Mouse (Mus musculus) ES-Bruce4 (cell line): ENCODE data around the gene Axdnd1. TPM values are rescaled to one million over a fixed set of nuclear protein-coding genes. Genes with fewer than 3 reads are reported as not detected.
"Not testable (repeated sequence)": the region's sequence is repeated elsewhere in the genome, so short reads cannot be mapped to it uniquely, and the experiment has no call there.

Source experiments
- H3K27ac ChIP-seq: 2 replicates; pipeline ENCODE4 v1.5.1; 2012; ENCODE audit warnings: low read length, inconsistent platforms; ENCODE audit not compliant: insufficient read depth
- H3K27me3 ChIP-seq: 2 replicates; pipeline ENCODE4 v1.6.1; 2012; ENCODE audit warnings: mild to moderate bottlenecking, low read length, inconsistent platforms; ENCODE audit not compliant: control insufficient read depth, poor library complexity, insufficient read depth, severe bottlenecking
- H3K36me3 ChIP-seq: 2 replicates; pipeline ENCODE4 v1.6.1; 2012; ENCODE audit warnings: inconsistent platforms, mild to moderate bottlenecking, low read length, moderate library complexity; ENCODE audit not compliant: control insufficient read depth, poor library complexity, insufficient read depth, severe bottlenecking
- H3K4me1 ChIP-seq: one replicate; pipeline ENCODE4 v1.8.1; 2011; ENCODE audit warnings: low read length; ENCODE audit not compliant: control insufficient read depth, insufficient read depth
- H3K4me3 ChIP-seq: 2 replicates; pipeline ENCODE4 v1.5.1; 2011; ENCODE audit warnings: low read depth, mild to moderate bottlenecking, low read length
- H3K9ac ChIP-seq: 2 replicates; pipeline ENCODE4 v1.6.1; 2012; ENCODE audit warnings: low read depth, mild to moderate bottlenecking, inconsistent platforms; ENCODE audit not compliant: poor library complexity, severe bottlenecking
- H3K9me3 ChIP-seq: replicated peaks from 2 replicates; pipeline ENCODE4 v1.6.1; 2012; ENCODE audit warnings: mild to moderate bottlenecking, low read length, inconsistent platforms; ENCODE audit not compliant: control insufficient read depth, poor library complexity, insufficient read depth, severe bottlenecking
- CTCF ChIP-seq: IDR thresholded peaks from one replicate; pipeline ENCODE4 v1.8.1; 2011; ENCODE audit warnings: low read depth, low read length
- EP300 ChIP-seq: IDR thresholded peaks from 2 replicates; pipeline ENCODE4 v1.6.1; 2011; ENCODE audit warnings: low read depth, low read length; ENCODE audit not compliant: insufficient read depth
- POLR2A ChIP-seq: IDR thresholded peaks from one replicate; pipeline ENCODE4 v1.8.1; 2011; ENCODE audit warnings: low read length; ENCODE audit not compliant: insufficient read depth
- polyA plus RNA-seq: library from polyadenylated mRNA; stranded (reverse); fragments of >200 nt; gene quantifications from 2 replicates; pipeline ENCODE4 v1.2.4, GENCODE M21; 2011; ENCODE audit warnings: low read depth; ENCODE audit not compliant: missing spikeins, insufficient read depth, insufficient read length

The Axdnd1 gene
- polyA plus RNA-seq, 1 experiment = 2.9 TPM

GRCm38 (mm10) chr1:156422856-156423255 is 1.9 kb upstream of the Axdnd1 start:
- H3K9ac ChIP-seq = no peak overlapping the region

GRCm38 (mm10) chr1:156418170-156418569 is 2.8 kb downstream of the Axdnd1 start:
- Histone ChIP-seq H3K4me3 (no peak overlapping the region), H3K27me3 (no peaks in the 10 kb centered on the region), H3K9ac (no peak overlapping the region), H3K27ac (no peak overlapping the region), H3K4me1 (no peaks in the 10 kb centered on the region), H3K9me3 (peaks cover 2% of the 10 kb centered on the region; the same call in 1 of the 2 replicates), H3K36me3 (no peaks in the 10 kb centered on the region)
- TF ChIP-seq EP300 (no peak), CTCF (peak; percentile 10), POLR2A (no peak)

More at GRCm38 (mm10) chr1:156422856-156423255, 1.9 kb upstream of the Axdnd1 start:
- Histone ChIP-seq H3K27ac (no peak overlapping the region), H3K36me3 (no peaks in the 10 kb centered on the region), H3K9me3 (no peaks in the 10 kb centered on the region), H3K27me3 (no peaks in the 10 kb centered on the region), H3K4me1 (no peaks in the 10 kb centered on the region), H3K4me3 (no peak overlapping the region)
- TF ChIP-seq POLR2A (no peak), CTCF (no peak), EP300 (no peak)

GRCm38 (mm10) chr1:156408521-156408920 is 12.4 kb downstream of the Axdnd1 start:
- no peaks in the 10 kb centered on the region for H3K27me3 ChIP-seq
- no peak overlapping the region for H3K27ac ChIP-seq
- no peak overlapping the region for H3K9ac ChIP-seq
- no peak for TF ChIP-seq POLR2A
- no peak overlapping the region for H3K4me3 ChIP-seq
- H3K9me3 ChIP-seq = peaks cover 17% of the 10 kb centered on the region
- H3K4me1 ChIP-seq = peaks cover 2% of the 10 kb centered on the region
- H3K36me3 ChIP-seq = no peaks in the 10 kb centered on the region

- no peak overlapping the region for H3K4me3 ChIP-seq
- no peaks in the 10 kb centered on the region for H3K27me3 ChIP-seq
- no peak overlapping the region for H3K9ac ChIP-seq
- no peaks in the 10 kb centered on the region for H3K36me3 ChIP-seq
- peaks cover 17% of the 10 kb centered on the region for H3K9me3 ChIP-seq
- no peak overlapping the region for H3K27ac ChIP-seq
- TF ChIP-seq EP300 (no peak), POLR2A (no peak), CTCF (no peak)
- peaks cover 2% of the 10 kb centered on the region for H3K4me1 ChIP-seq
Observed at GRCm38 (mm10) chr1:156408004-156408403, 13.0 kb downstream of the Axdnd1 start.

- Histone ChIP-seq H3K9me3 (peaks cover 17% of the 10 kb centered on the region), H3K9ac (no peak overlapping the region), H3K4me1 (peaks cover 2% of the 10 kb centered on the region), H3K4me3 (no peak overlapping the region), H3K36me3 (no peaks in the 10 kb centered on the region), H3K27ac (no peak overlapping the region), H3K27me3 (no peaks in the 10 kb centered on the region)
- TF ChIP-seq POLR2A (no peak), CTCF (no peak), EP300 (no peak)
Observed at GRCm38 (mm10) chr1:156403251-156403650, 17.7 kb downstream of the Axdnd1 start.

- TF ChIP-seq CTCF = no peak
- no peak for TF ChIP-seq POLR2A
- no peak for TF ChIP-seq EP300
- Histone ChIP-seq H3K9ac (no peak overlapping the region), H3K36me3 (no peaks in the 10 kb centered on the region), H3K4me3 (no peak overlapping the region), H3K27ac (no peak overlapping the region), H3K4me1 (peaks cover 2% of the 10 kb centered on the region), H3K9me3 (peaks cover 17% of the 10 kb centered on the region), H3K27me3 (no peaks in the 10 kb centered on the region)
Observed at GRCm38 (mm10) chr1:156402491-156402890, 18.5 kb downstream of the Axdnd1 start.

GRCm38 (mm10) chr1:156400159-156400558 is 20.8 kb downstream of the Axdnd1 start:
- not testable (repeated sequence) for H3K9ac ChIP-seq, H3K27me3 ChIP-seq, H3K9me3 ChIP-seq

More at GRCm38 (mm10) chr1:156400159-156400558, 20.8 kb downstream of the Axdnd1 start:
- H3K36me3 ChIP-seq, H3K4me3 ChIP-seq, H3K4me1 ChIP-seq, H3K27ac ChIP-seq: not testable (repeated sequence)
